In genomic region chr14:20845577-20846088, GRCm38 (mm10) we compare ENCODE assay signal across 8 mouse cellular contexts. TPM values are rescaled to one million over a fixed set of nuclear protein-coding genes. Genes with fewer than 3 reads are reported as not detected.
A peak's percentile ranks its signal among the peaks of the same experiment; 100 is the strongest.
DNase-seq lines count a peak whose midpoint lies in the region; ATAC-seq and TF ChIP-seq lines count a peak whose summit lies in the region.

No protein-coding gene starts in this region.

- no peaks in the 10 kb centered on the region for H3K27me3 ChIP-seq in testis, adult 2 months (ENCODE audit: control insufficient read depth, insufficient read depth, low read length)
- H3K27me3 ChIP-seq in heart, embryonic 12.5 days (replicated peaks), result 0 out of 2 replicates have a peak, but pooled peaks cover 3% of the 10 kb centered on the region
- no peaks in the 10 kb centered on the region for H3K27me3 ChIP-seq in stomach, postnatal 0 days (ENCODE audit: control insufficient read depth, insufficient read depth, low read length)

- no peaks in the 10 kb centered on the region for H3K9me3 ChIP-seq in heart, embryonic 12.5 days (replicated peaks)
- no peaks in the 10 kb centered on the region for H3K9me3 ChIP-seq in stomach, postnatal 0 days (ENCODE audit: control insufficient read depth, low read length)

- H3K4me2 ChIP-seq in heart, embryonic 12.5 days, result no peak overlapping the region
- no peak overlapping the region for H3K4me2 ChIP-seq in stomach, postnatal 0 days (replicated peaks; ENCODE audit: low read depth)

- no peak overlapping the region for H3K27ac ChIP-seq in testis, adult 2 months (ENCODE audit: control insufficient read depth, insufficient read depth, low read depth, low read length)
- H3K27ac ChIP-seq in heart, embryonic 12.5 days (ENCODE audit: poor library complexity, severe bottlenecking), result no peak overlapping the region
- H3K27ac ChIP-seq in stomach, postnatal 0 days (replicated peaks), result peak overlapping the region; percentile 26

- peaks cover 2% of the 10 kb centered on the region; the same call in 1 of the 2 replicates for H3K4me1 ChIP-seq in testis, adult 2 months (ENCODE audit: control insufficient read depth, insufficient read depth, low read length)
- H3K4me1 ChIP-seq in heart, embryonic 12.5 days (replicated peaks), result no peaks in the 10 kb centered on the region; the same call in 1 of the 2 replicates
- peaks cover 11% of the 10 kb centered on the region for H3K4me1 ChIP-seq in lung, adult 2 months (ENCODE audit: control insufficient read depth, insufficient read depth, low read length)
- H3K4me1 ChIP-seq in stomach, postnatal 0 days (replicated peaks; ENCODE audit: control insufficient read depth, insufficient read depth), result no peaks in the 10 kb centered on the region

- peak overlapping the region; percentile 22; the same call in 1 of the 2 replicates for H3K9ac ChIP-seq in heart, embryonic 12.5 days
- H3K9ac ChIP-seq in stomach, postnatal 0 days (ENCODE audit: low read length), result no peak overlapping the region

- no peak for TF ChIP-seq EP300 in stomach, postnatal 0 days (optimal IDR thresholded peaks at IDR 0.05)

- no peak for TF ChIP-seq CTCF in testis, adult 2 months (IDR thresholded peaks at IDR 0.05; ENCODE audit: control insufficient read depth, insufficient read depth, insufficient replicate concordance, low read depth, low read length)
- TF ChIP-seq CTCF in lung, adult 2 months (IDR thresholded peaks at IDR 0.05; ENCODE audit: insufficient read depth, low read length), result no peak
- TF ChIP-seq CTCF in stomach, postnatal 0 days (IDR thresholded peaks at IDR 0.05; ENCODE audit: low read depth), result no peak

- H3K4me3 ChIP-seq in testis, adult 2 months (ENCODE audit: control insufficient read depth, low read depth, low read length), result peak overlapping the region; percentile 6; the same call in 1 of the 2 replicates
- no peak overlapping the region for H3K4me3 ChIP-seq in heart, embryonic 12.5 days
- peak overlapping the region; percentile 12 for H3K4me3 ChIP-seq in lung, adult 2 months (replicated peaks; ENCODE audit: extremely low read depth, low read depth, low read length)
- H3K4me3 ChIP-seq in stomach, postnatal 0 days (ENCODE audit: low read depth, low read length), result no peak overlapping the region

- DNase-seq in testis, postnatal 14 days (ENCODE audit: low spot score), result no peak
- no peak for DNase-seq in lung, adult 2 months
- no peak for DNase-seq in stomach, postnatal 0 days (ENCODE audit: low spot score)
- no peak for DNase-seq in left cerebral cortex, adult 18-20 months (ENCODE audit: low spot score in 2 of 2)
- DNase-seq in right cerebral cortex, adult 2 months (ENCODE audit: low spot score in 2 of 2), result no peak
- no peak for DNase-seq in layer of hippocampus, postnatal 25 days (ENCODE audit: extremely low spot score in 1 of 2, low spot score in 1 of 2)

- TF ChIP-seq POLR2A in testis, adult 2 months (IDR thresholded peaks at IDR 0.05; ENCODE audit: control insufficient read depth, low read depth, low read length), result no peak
- TF ChIP-seq POLR2A in lung, adult 2 months (IDR thresholded peaks at IDR 0.05; ENCODE audit: borderline replicate concordance, extremely low read depth, low read depth, low read length), result no peak

- H3K36me3 ChIP-seq in testis, adult 2 months (ENCODE audit: control insufficient read depth, insufficient read depth, low read length), result no peaks in the 10 kb centered on the region
- H3K36me3 ChIP-seq in heart, embryonic 12.5 days, result no peaks in the 10 kb centered on the region
- H3K36me3 ChIP-seq in stomach, postnatal 0 days (ENCODE audit: control insufficient read depth, insufficient read depth, low read length), result no peaks in the 10 kb centered on the region

- 59% methylated on average over 9 of the region's 9 CpGs for WGBS in heart, embryonic 12.5 days
- WGBS in lung, adult 2 months, result 45% methylated on average over 9 of the region's 9 CpGs
- 58% methylated on average over 9 of the region's 9 CpGs for WGBS in stomach, postnatal 0 days

- no peak for ATAC-seq in heart, embryonic 12.5 days (ENCODE audit: insufficient number of reproducible peaks, low FRiP score)
- ATAC-seq in stomach, postnatal 0 days (ENCODE audit: low FRiP score, low TSS enrichment), result no peak; the same call in 1 of the 2 replicates

RNA-seq across cellular contexts. Expression of gene Plau, which starts 9.2 kb away (rescaled TPM):
- polyA plus RNA-seq in testis, adult 2 months (2012; rRNA removed), result 0.73 and 1.2 TPM in 2 replicates
- 0.77 and 1.1 TPM in 2 replicates for polyA plus RNA-seq in heart, embryonic 12.5 days (2016; fragmentation: Nextera tagmentation; extraction: Ambion mirVana)
- 2.2 and 6.1 TPM in 2 replicates for polyA plus RNA-seq in lung, adult 2 months (2012; rRNA removed)
- 2.1 and 3.1 TPM in 2 replicates for polyA plus RNA-seq in stomach, postnatal 0 days (2015; fragmentation: Nextera tagmentation; extraction: Ambion mirVana)
- 1 to 10 TPM; 7.7 to 8.2 TPM for total RNA-seq in left cerebral cortex, adult 18-20 months (2021)
- total RNA-seq in layer of hippocampus, postnatal 25 days (2021), result 1 to 10 TPM; 3.5 to 4.0 TPM

RNA-seq across cellular contexts. Expression of gene Camk2g, which starts 51.7 kb away (rescaled TPM):
- 16.4 and 18.6 TPM in 2 replicates for polyA plus RNA-seq in testis, adult 2 months (2012; rRNA removed)
- 65.4 and 69.5 TPM in 2 replicates for polyA plus RNA-seq in heart, embryonic 12.5 days (2016; fragmentation: Nextera tagmentation; extraction: Ambion mirVana)
- polyA plus RNA-seq in lung, adult 2 months (2012; rRNA removed), result 30.1 and 30.9 TPM in 2 replicates
- polyA plus RNA-seq in stomach, postnatal 0 days (2015; fragmentation: Nextera tagmentation; extraction: Ambion mirVana), result 35.0 and 38.6 TPM in 2 replicates
- total RNA-seq in left cerebral cortex, adult 18-20 months (2021), result 100 to 1,000 TPM; 315 to 361 TPM
- 100 to 1,000 TPM; 205 to 212 TPM for total RNA-seq in layer of hippocampus, postnatal 25 days (2021)

Comparison
In these comparisons a context has a peak if more than half of its experiments do, and no peak if none do; other contexts are left out.
1. H3K4me3 ChIP-seq: peak in testis, adult 2 months (single experiment) and lung, adult 2 months (single experiment); none in heart, embryonic 12.5 days (single experiment) and stomach, postnatal 0 days (single experiment).